Mouse (Mus musculus) testis, adult 2 months (tissue): Measurements from ENCODE around the gene Pard3.

ENCODE experiments used
- CTCF ChIP-seq: fragments of 200-500 bp; IDR thresholded peaks from 2 replicates; pipeline ENCODE4 v1.5.1; 2012; ENCODE audit warnings: low read depth, mild to moderate bottlenecking, inconsistent platforms, low read length, moderate library complexity; ENCODE audit not compliant: control insufficient read depth, insufficient read depth, insufficient replicate concordance
- POLR2A ChIP-seq: fragments of 200-500 bp; IDR thresholded peaks from 2 replicates; pipeline ENCODE4 v1.6.1; 2012; ENCODE audit warnings: low read depth, mild to moderate bottlenecking, inconsistent platforms, low read length, moderate library complexity; ENCODE audit not compliant: control insufficient read depth

DNA sequence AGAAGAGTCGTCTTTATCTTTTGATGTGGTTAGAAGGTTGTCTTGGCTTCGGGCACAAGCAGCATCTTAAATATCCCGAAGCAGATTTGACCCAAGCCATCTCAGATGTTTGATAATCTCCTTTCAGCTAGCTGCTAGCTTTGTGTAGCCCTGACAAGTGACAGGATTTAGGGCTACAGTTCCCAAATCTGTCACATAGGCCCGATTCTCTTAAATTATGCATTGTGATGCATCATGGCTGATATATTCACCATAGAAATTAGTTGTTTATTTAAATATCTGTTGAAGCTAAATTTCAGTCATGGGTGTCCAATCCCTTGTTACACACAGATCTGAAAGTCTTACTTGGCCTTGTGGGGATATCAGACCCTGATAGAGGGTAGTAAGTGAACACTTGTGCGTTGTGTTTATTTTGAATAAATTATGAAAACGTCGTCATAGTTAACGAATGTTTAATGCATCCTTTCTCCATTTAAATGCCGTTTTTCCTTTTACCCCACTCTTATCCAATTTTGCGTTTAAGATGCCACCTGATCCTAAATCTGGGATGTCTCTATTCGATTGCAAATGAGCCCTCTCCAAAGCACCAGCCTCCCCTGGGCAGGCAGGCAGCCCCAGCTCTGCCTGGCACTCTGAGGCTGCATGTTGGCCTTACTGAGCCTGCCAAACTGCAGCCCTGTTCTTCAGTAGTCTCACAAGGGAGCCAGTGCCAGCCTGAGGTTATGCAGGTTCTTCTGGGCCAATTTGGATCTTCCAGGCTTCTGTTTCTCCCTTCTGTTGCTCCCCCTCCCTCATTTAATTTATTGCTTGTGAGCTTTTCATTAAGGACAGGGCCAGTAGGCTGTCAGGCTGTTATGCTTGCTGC is 315.5 kb downstream of the Pard3 start:
- no peak for TF ChIP-seq POLR2A
- TF ChIP-seq CTCF = no peak
